21 mouse cellular contexts compared by ENCODE assay signal in genomic region chr19:41164447-41165095, GRCm38 (mm10). TPM values are rescaled to one million over a fixed set of nuclear protein-coding genes. Genes with fewer than 3 reads are reported as not detected.
DNase-seq lines count a peak whose midpoint lies in the region; ATAC-seq and TF ChIP-seq lines count a peak whose summit lies in the region.
"Had no signal": no experiment of that assay in that cellular context is flagged by ENCODE, and none has a peak within 500 bp of the region (broad histone marks: within the 10 kb centered on the region; RNA-seq: fewer than 3 reads in every experiment).

No protein-coding gene starts in this region.

- H3K27ac ChIP-seq in ES-Bruce4 (ENCODE audit: insufficient read depth, low read length), result no peak overlapping the region
- peak overlapping the region; percentile 71 for H3K27ac ChIP-seq in hindbrain, embryonic 12.5 days
- no peak overlapping the region for H3K27ac ChIP-seq in midbrain, embryonic 13.5 days
- H3K27ac ChIP-seq: embryonic facial prominence, embryonic 12.5 days; gastrocnemius, adult 2 months; heart, adult 2 months; kidney, postnatal 0 days; layer of hippocampus, adult 2 months; left cerebral cortex, adult 2 months; limb, embryonic 12.5 days; liver, embryonic 14.5 days had no signal

- no peak overlapping the region for H3K9ac ChIP-seq in ES-Bruce4 (ENCODE audit: low read depth, poor library complexity, severe bottlenecking)
- H3K9ac ChIP-seq in hindbrain, embryonic 12.5 days, result no peak overlapping the region
- no peak overlapping the region for H3K9ac ChIP-seq in midbrain, embryonic 13.5 days (replicated peaks)
- H3K9ac ChIP-seq: embryonic facial prominence, embryonic 12.5 days; limb, embryonic 12.5 days; liver, embryonic 14.5 days had no signal

- no peaks in the 10 kb centered on the region for H3K27me3 ChIP-seq in ES-Bruce4 (ENCODE audit: control insufficient read depth, insufficient read depth, low read length, poor library complexity, severe bottlenecking)
- H3K27me3 ChIP-seq in hindbrain, embryonic 12.5 days, result peaks cover 4% of the 10 kb centered on the region; the same call in 1 of the 2 replicates
- H3K27me3 ChIP-seq in midbrain, embryonic 13.5 days, result peaks cover 70% of the 10 kb centered on the region
- H3K27me3 ChIP-seq: limb, embryonic 12.5 days had no signal

- no peak overlapping the region for H3K4me2 ChIP-seq in hindbrain, embryonic 12.5 days (replicated peaks)
- H3K4me2 ChIP-seq in midbrain, embryonic 13.5 days (replicated peaks), result 0 out of 2 replicates have a peak overlapping the region, but pooled peaks have one; percentile 5
- H3K4me2 ChIP-seq: embryonic facial prominence, embryonic 12.5 days; limb, embryonic 12.5 days had no signal

- no peak overlapping the region for H3K4me3 ChIP-seq in ES-Bruce4 (ENCODE audit: low read depth, low read length)
- H3K4me3 ChIP-seq in hindbrain, embryonic 12.5 days, result no peak overlapping the region
- H3K4me3 ChIP-seq in midbrain, embryonic 13.5 days (replicated peaks), result no peak overlapping the region
- H3K4me3 ChIP-seq: embryonic facial prominence, embryonic 12.5 days; gastrocnemius, adult 2 months; heart, adult 2 months; layer of hippocampus, adult 2 months; left cerebral cortex, adult 2 months; limb, embryonic 12.5 days had no signal

- no peaks in the 10 kb centered on the region for H3K36me3 ChIP-seq in ES-Bruce4 (ENCODE audit: control insufficient read depth, insufficient read depth, low read length, poor library complexity, severe bottlenecking)
- no peaks in the 10 kb centered on the region for H3K36me3 ChIP-seq in hindbrain, embryonic 12.5 days
- no peaks in the 10 kb centered on the region for H3K36me3 ChIP-seq in midbrain, embryonic 13.5 days
- H3K36me3 ChIP-seq: embryonic facial prominence, embryonic 12.5 days; limb, embryonic 12.5 days had no signal

- H3K4me1 ChIP-seq in ES-Bruce4 (ENCODE audit: control insufficient read depth, insufficient read depth, low read length), result no peaks in the 10 kb centered on the region
- H3K4me1 ChIP-seq in hindbrain, embryonic 12.5 days, result peaks cover 26% of the 10 kb centered on the region
- peaks cover 32% of the 10 kb centered on the region for H3K4me1 ChIP-seq in midbrain, embryonic 13.5 days (replicated peaks)
- H3K4me1 ChIP-seq: embryonic facial prominence, embryonic 12.5 days; limb, embryonic 12.5 days had no signal

- TF ChIP-seq POLR2A in ES-Bruce4 (IDR thresholded peaks at IDR 0.05; ENCODE audit: insufficient read depth, low read length), result no peak

- no peaks in the 10 kb centered on the region for H3K9me3 ChIP-seq in ES-Bruce4 (replicated peaks; ENCODE audit: control insufficient read depth, insufficient read depth, low read length, poor library complexity, severe bottlenecking)
- no peaks in the 10 kb centered on the region for H3K9me3 ChIP-seq in hindbrain, embryonic 12.5 days (replicated peaks)
- H3K9me3 ChIP-seq in midbrain, embryonic 13.5 days, result no peaks in the 10 kb centered on the region
- H3K9me3 ChIP-seq: embryonic facial prominence, embryonic 12.5 days; limb, embryonic 12.5 days had no signal

- TF ChIP-seq CTCF in ES-Bruce4 (IDR thresholded peaks at IDR 0.05; ENCODE audit: low read depth, low read length), result no peak

- DNase-seq in R1 (ENCODE audit: low read depth, low spot score), result peak; percentile 37
- DNase-seq in heart, adult 9 months (ENCODE audit: low spot score in 2 of 2), result no peak
- DNase-seq in lung, postnatal 10 days, result no peak
- DNase-seq in adipocyte (ENCODE audit: low spot score), result no peak
- DNase-seq: adrenal gland, postnatal 25 days; cerebellum, adult 9-11 months; gastrocnemius, adult 2 months; heart, adult 2 months; heart, postnatal 10 days; thymus, adult 18-20 months had no signal

- ATAC-seq in hindbrain, embryonic 12.5 days (ENCODE audit: low FRiP score), result peak; percentile 76
- peak; percentile 75 for ATAC-seq in midbrain, embryonic 13.5 days
- ATAC-seq: CD4-positive, CD25-positive, alpha-beta regulatory T cell, adult 4 months; intestine, embryonic 16.5 days had no signal

- 26% methylated on average over 10 of the region's 10 CpGs for WGBS in hindbrain, embryonic 12.5 days
- WGBS in midbrain, embryonic 13.5 days, result 16% methylated on average over 10 of the region's 10 CpGs

- peak; percentile 49; the same call in 1 of the 2 replicates for TF ChIP-seq EP300 in ES-Bruce4 (IDR thresholded peaks at IDR 0.05; ENCODE audit: insufficient read depth, low read depth, low read length)

RNA-seq across cellular contexts. Expression of gene Tll2, which starts 42.1 kb away (rescaled TPM):
- polyA plus RNA-seq in ES-Bruce4 (2011; ENCODE audit: insufficient read depth, insufficient read length, low read depth, missing spikeins), result not detected in 2 replicates
- 0.66 and 0.93 TPM in 2 replicates for polyA plus RNA-seq in hindbrain, embryonic 12.5 days (2016; fragmentation: Nextera tagmentation; extraction: Ambion mirVana)
- 1.4 and 1.6 TPM in 2 replicates for polyA plus RNA-seq in midbrain, embryonic 13.5 days (2015; fragmentation: Nextera tagmentation; extraction: Ambion mirVana)
- polyA plus RNA-seq: CD4-positive, CD25-positive, alpha-beta regulatory T cell, adult 4 months; kidney, postnatal 0 days; liver, embryonic 14.5 days had no signal
